In genomic region chr7:28269355-28269754, GRCm38 (mm10) we compare ENCODE assay signal across 9 mouse cellular contexts. TPM values are rescaled to one million over a fixed set of nuclear protein-coding genes. Genes with fewer than 3 reads are reported as not detected.
DNase-seq lines count a peak whose midpoint lies in the region; ATAC-seq and TF ChIP-seq lines count a peak whose summit lies in the region.
"Had no signal": no experiment of that assay in that cellular context is flagged by ENCODE, and none has a peak within 500 bp of the region (broad histone marks: within the 10 kb centered on the region; RNA-seq: fewer than 3 reads in every experiment).

No protein-coding gene starts in this region.

- no peak for ATAC-seq in kidney, embryonic 15.5 days (replicated peaks; ENCODE audit: low FRiP score)
- no peak for ATAC-seq in G1E (ENCODE audit: extremely low read depth, insufficient number of reproducible peaks, low FRiP score, poor library complexity, severe bottlenecking)
- ATAC-seq in forebrain, embryonic 15.5 days (replicated peaks), result no peak
- no peak for ATAC-seq in midbrain, embryonic 15.5 days (replicated peaks)
- ATAC-seq in monocyte, adult 5-6 weeks (replicated peaks; ENCODE audit: insufficient number of reproducible peaks, low FRiP score, low TSS enrichment, poor library complexity, severe bottlenecking), result no peak

- peak overlapping the region; percentile 71; the same call in 1 of the 2 replicates for H3K4me2 ChIP-seq in kidney, embryonic 15.5 days
- H3K4me2 ChIP-seq in forebrain, embryonic 15.5 days (replicated peaks), result no peak overlapping the region; the same call in 1 of the 2 replicates
- H3K4me2 ChIP-seq in midbrain, embryonic 15.5 days, result peak overlapping the region; percentile 74

- H3K9ac ChIP-seq in kidney, embryonic 15.5 days, result no peak overlapping the region
- H3K9ac ChIP-seq in forebrain, embryonic 15.5 days (replicated peaks), result no peak overlapping the region
- H3K9ac ChIP-seq in midbrain, embryonic 15.5 days, result no peak overlapping the region

- H3K4me1 ChIP-seq in kidney, embryonic 15.5 days, result peaks cover 11% of the 10 kb centered on the region
- peaks cover 3% of the 10 kb centered on the region; the same call in 1 of the 2 replicates for H3K4me1 ChIP-seq in G1E (ENCODE audit: insufficient read depth, low read depth, low read length)
- peaks cover 15% of the 10 kb centered on the region for H3K4me1 ChIP-seq in forebrain, embryonic 15.5 days
- peaks cover 19% of the 10 kb centered on the region for H3K4me1 ChIP-seq in midbrain, embryonic 15.5 days

- TF ChIP-seq CTCF in G1E (IDR thresholded peaks at IDR 0.05; ENCODE audit: low read depth, low read length), result peak; percentile 42

- no peaks in the 10 kb centered on the region for H3K9me3 ChIP-seq in kidney, embryonic 15.5 days (replicated peaks)
- no peaks in the 10 kb centered on the region; the same call in 1 of the 2 replicates for H3K9me3 ChIP-seq in G1E (replicated peaks)
- H3K9me3 ChIP-seq in forebrain, embryonic 15.5 days, result no peaks in the 10 kb centered on the region
- no peaks in the 10 kb centered on the region for H3K9me3 ChIP-seq in midbrain, embryonic 15.5 days

- 91% methylated on average over 12 of the region's 12 CpGs for WGBS in kidney, embryonic 15.5 days
- 94% methylated on average over 12 of the region's 12 CpGs for WGBS in forebrain, embryonic 15.5 days
- WGBS in midbrain, embryonic 15.5 days, result 94% methylated on average over 12 of the region's 12 CpGs

- no peak overlapping the region for H3K4me3 ChIP-seq in kidney, embryonic 15.5 days (replicated peaks)
- H3K4me3 ChIP-seq in G1E (ENCODE audit: low read depth, low read length), result peak overlapping the region; percentile 52; the same call in 1 of the 2 replicates
- 0 out of 2 replicates have a peak overlapping the region, but pooled peaks have one; percentile 98 for H3K4me3 ChIP-seq in forebrain, embryonic 15.5 days
- peak overlapping the region; percentile 58; the same call in 1 of the 2 replicates for H3K4me3 ChIP-seq in midbrain, embryonic 15.5 days

- H3K36me3 ChIP-seq in kidney, embryonic 15.5 days, result peaks cover 34% of the 10 kb centered on the region
- H3K36me3 ChIP-seq in G1E (replicated peaks), result peaks cover 31% of the 10 kb centered on the region
- H3K36me3 ChIP-seq in forebrain, embryonic 15.5 days, result peaks cover 27% of the 10 kb centered on the region
- H3K36me3 ChIP-seq in midbrain, embryonic 15.5 days (replicated peaks), result peaks cover 8% of the 10 kb centered on the region; the same call in 1 of the 2 replicates

- no peak for DNase-seq in kidney, adult 11 months
- DNase-seq in G1E (ENCODE audit: low spot score), result no peak
- DNase-seq in heart, postnatal 4 days, result no peak
- no peak for DNase-seq in yolk sac, embryonic 10.5 days (ENCODE audit: low spot score)

- no peak overlapping the region for H3K27ac ChIP-seq in kidney, embryonic 15.5 days
- H3K27ac ChIP-seq in forebrain, embryonic 15.5 days (replicated peaks), result no peak overlapping the region
- H3K27ac ChIP-seq in midbrain, embryonic 15.5 days, result no peak overlapping the region

- H3K27me3 ChIP-seq in kidney, embryonic 15.5 days, result no peaks in the 10 kb centered on the region
- peaks cover 2% of the 10 kb centered on the region for H3K27me3 ChIP-seq in G1E (ENCODE audit: insufficient read depth, low read length)
- H3K27me3 ChIP-seq in forebrain, embryonic 15.5 days, result no peaks in the 10 kb centered on the region
- H3K27me3 ChIP-seq in midbrain, embryonic 15.5 days (replicated peaks), result peaks cover 4% of the 10 kb centered on the region; the same call in 1 of the 2 replicates

RNA-seq across cellular contexts. Expression of gene Eid2, which starts 1.7 kb away (rescaled TPM):
- polyA plus RNA-seq in kidney, embryonic 15.5 days (2015; fragmentation: Nextera tagmentation; extraction: Ambion mirVana), result 1.8 and 2.1 TPM in 2 replicates
- total RNA-seq in G1E (2014; fragmentation: Nextera tagmentation) (18.0 and 23.5 TPM in 2 replicates), G1E (2017) (23.5 and 25.1 TPM in 2 replicates)
- 51.7 and 73.7 TPM in 2 replicates for polyA plus RNA-seq in G1E (2012)
- 5.4 and 16.7 TPM in 2 replicates for polyA plus RNA-seq in forebrain, embryonic 15.5 days (2015; fragmentation: Nextera tagmentation; extraction: Ambion mirVana)
- 16.4 and 21.0 TPM in 2 replicates for polyA plus RNA-seq in midbrain, embryonic 15.5 days (2015; fragmentation: Nextera tagmentation; extraction: Ambion mirVana)
- 0.29 to 0.39 TPM in 2 of 3 replicates, not detected in the other for total RNA-seq in monocyte, adult 5-6 weeks (2017)
- 10 to 100 TPM; 13.7 to 19.7 TPM for total RNA-seq in heart, postnatal 4 days (2021)

RNA-seq across cellular contexts. Expression of gene Eid2b, which starts 8.2 kb away (rescaled TPM):
- 11.4 and 11.6 TPM in 2 replicates for polyA plus RNA-seq in kidney, embryonic 15.5 days (2015; fragmentation: Nextera tagmentation; extraction: Ambion mirVana)
- 7.3 and 8.9 TPM in 2 replicates for total RNA-seq in G1E (2014; fragmentation: Nextera tagmentation)
- 5.4 and 6.3 TPM in 2 replicates for total RNA-seq in G1E (2017)
- polyA plus RNA-seq in G1E (2012), result 17.6 and 20.9 TPM in 2 replicates
- polyA plus RNA-seq in forebrain, embryonic 15.5 days (2015; fragmentation: Nextera tagmentation; extraction: Ambion mirVana), result 41.3 and 44.9 TPM in 2 replicates
- polyA plus RNA-seq in midbrain, embryonic 15.5 days (2015; fragmentation: Nextera tagmentation; extraction: Ambion mirVana), result 44.1 and 45.1 TPM in 2 replicates
- 6.0 to 10.2 TPM (median 7.5 TPM) in 3 replicates for total RNA-seq in monocyte, adult 5-6 weeks (2017)
- total RNA-seq in heart, postnatal 4 days (2021), result 10 to 100 TPM in 1 of 2 experiments, 1 to 10 TPM in 1; 8.5 to 10.9 TPM

RNA-seq across cellular contexts. Expression of gene Selenov, which starts 21.6 kb away (rescaled TPM):
- polyA plus RNA-seq in kidney, embryonic 15.5 days (2015; fragmentation: Nextera tagmentation; extraction: Ambion mirVana), result 0.42 and 0.57 TPM in 2 replicates
- total RNA-seq in G1E (2014; fragmentation: Nextera tagmentation) (not detected in 2 replicates), G1E (2017) (0.12 TPM in 1 of 2 replicates, not detected in the other)
- polyA plus RNA-seq in G1E (2012), result not detected in 2 replicates
- polyA plus RNA-seq in forebrain, embryonic 15.5 days (2015; fragmentation: Nextera tagmentation; extraction: Ambion mirVana), result 0.24 and 0.31 TPM in 2 replicates
- polyA plus RNA-seq in midbrain, embryonic 15.5 days (2015; fragmentation: Nextera tagmentation; extraction: Ambion mirVana), result 0.92 and 1.3 TPM in 2 replicates
- not detected in 3 replicates for total RNA-seq in monocyte, adult 5-6 weeks (2017)
- total RNA-seq in heart, postnatal 4 days (2021), result not detected
- total RNA-seq: heart, postnatal 25 days had no signal

RNA-seq across cellular contexts. Expression of gene Dll3, which starts 32.7 kb away (rescaled TPM):
- 0.52 and 0.63 TPM in 2 replicates for polyA plus RNA-seq in kidney, embryonic 15.5 days (2015; fragmentation: Nextera tagmentation; extraction: Ambion mirVana)
- total RNA-seq in G1E (2014; fragmentation: Nextera tagmentation) (1.2 TPM in 1 of 2 replicates, not detected in the other), G1E (2017) (0.49 TPM in 1 of 2 replicates, not detected in the other)
- 0.23 and 0.25 TPM in 2 replicates for polyA plus RNA-seq in G1E (2012)
- polyA plus RNA-seq in forebrain, embryonic 15.5 days (2015; fragmentation: Nextera tagmentation; extraction: Ambion mirVana), result 15.4 and 16.7 TPM in 2 replicates
- polyA plus RNA-seq in midbrain, embryonic 15.5 days (2015; fragmentation: Nextera tagmentation; extraction: Ambion mirVana), result 22.6 and 23.1 TPM in 2 replicates
- total RNA-seq in monocyte, adult 5-6 weeks (2017), result not detected in 3 replicates
- total RNA-seq in heart, postnatal 4 days (2021), result not detected
- total RNA-seq: heart, postnatal 25 days had no signal

RNA-seq across cellular contexts. Expression of gene Timm50, which starts 42.5 kb away (rescaled TPM):
- 154 and 160 TPM in 2 replicates for polyA plus RNA-seq in kidney, embryonic 15.5 days (2015; fragmentation: Nextera tagmentation; extraction: Ambion mirVana)
- total RNA-seq in G1E (2014; fragmentation: Nextera tagmentation) (107 and 113 TPM in 2 replicates), G1E (2017) (58.3 and 73.9 TPM in 2 replicates)
- polyA plus RNA-seq in G1E (2012), result 184 and 298 TPM in 2 replicates
- 149 and 158 TPM in 2 replicates for polyA plus RNA-seq in forebrain, embryonic 15.5 days (2015; fragmentation: Nextera tagmentation; extraction: Ambion mirVana)
- 129 and 136 TPM in 2 replicates for polyA plus RNA-seq in midbrain, embryonic 15.5 days (2015; fragmentation: Nextera tagmentation; extraction: Ambion mirVana)
- 12.4 to 37.0 TPM (median 19.8 TPM) in 3 replicates for total RNA-seq in monocyte, adult 5-6 weeks (2017)
- total RNA-seq in heart, postnatal 4 days (2021), result 10 to 100 TPM; 68.6 to 76.6 TPM
